Mouse (Mus musculus) MEL (cell line): ENCODE data around the gene Fam189b. TPM values are rescaled to one million over a fixed set of nuclear protein-coding genes. Genes with fewer than 3 reads are reported as not detected.

Experiments
- DNase-seq: peaks from one replicate; pipeline ENCODE4 v3.0.0; 2011; ENCODE audit warnings: low read depth, low spot score
- H3K27ac ChIP-seq: 2 replicates; pipeline ENCODE4 v1.5.1; 2012; ENCODE audit warnings: low read depth, mild to moderate bottlenecking, control low read depth, low read length, moderate library complexity; ENCODE audit not compliant: control insufficient read depth
- H3K27me3 ChIP-seq, 2 experiments: fragments of 150-350 bp in 1 of 2; sonication (generic) in 1 of 2; 2 replicates each; pipeline ENCODE4 v1.6.1; 2012; ENCODE audit warnings: low read length in 2 of 2, mild to moderate bottlenecking in 2 of 2, improper control_type of control experiment in 1 of 2, moderate library complexity in 1 of 2; ENCODE audit not compliant: insufficient read depth in 2 of 2, control insufficient read depth in 1 of 2
- H3K36me3 ChIP-seq, 2 experiments: 2 replicates each; pipeline ENCODE4 v1.6.1; 2012 to 2014; ENCODE audit warnings: low read length in 2 of 2, improper control_type of control experiment in 1 of 2, inconsistent platforms in 1 of 2, mild to moderate bottlenecking in 1 of 2; ENCODE audit not compliant: insufficient read depth in 2 of 2, control insufficient read depth in 1 of 2
- H3K4me1 ChIP-seq, 2 experiments: fragments of 150-350 bp in 1 of 2; sonication (generic) in 1 of 2; 2 replicates each; pipeline ENCODE4 v1.6.1; 2012; ENCODE audit warnings: low read length in 2 of 2, improper control_type of control experiment in 1 of 2, mild to moderate bottlenecking in 1 of 2; ENCODE audit not compliant: insufficient read depth in 2 of 2, control insufficient read depth in 1 of 2
- H3K4me3 ChIP-seq, 2 experiments: fragments of 150-350 bp in 1 of 2; sonication (generic) in 1 of 2; 2 replicates each; pipeline ENCODE4 v1.5.1; 2012; ENCODE audit warnings: low read depth in 2 of 2, low read length in 2 of 2, mild to moderate bottlenecking in 2 of 2, moderate library complexity in 2 of 2, control low read depth in 1 of 2, improper control_type of control experiment in 1 of 2; ENCODE audit not compliant: control insufficient read depth in 1 of 2, insufficient read depth in 1 of 2
- H3K79me2 ChIP-seq: 2 replicates; pipeline ENCODE4 v1.6.1; 2012; ENCODE audit warnings: mild to moderate bottlenecking, low read length, moderate library complexity; ENCODE audit not compliant: control insufficient read depth, poor library complexity, insufficient read depth
- H3K9ac ChIP-seq: 2 replicates; pipeline ENCODE4 v1.6.1; 2012; ENCODE audit warnings: low read depth, mild to moderate bottlenecking, control low read depth, low read length, moderate library complexity; ENCODE audit not compliant: control insufficient read depth, poor library complexity, severe bottlenecking
- H3K9me3 ChIP-seq: fragments of 150-350 bp; sonication (generic); replicated peaks from 2 replicates; pipeline ENCODE4 v1.6.1; 2012; ENCODE audit warnings: mild to moderate bottlenecking, low read length, improper control_type of control experiment, moderate library complexity; ENCODE audit not compliant: insufficient read depth
- CHD1 ChIP-seq: IDR thresholded peaks from 2 replicates; pipeline ENCODE4 v1.6.1; 2012; ENCODE audit warnings: low read depth, mild to moderate bottlenecking, inconsistent platforms, low read length, improper control_type of control experiment
- CTCF ChIP-seq, 3 experiments: IDR thresholded peaks in 2 of 3; conservative IDR thresholded peaks in 1 of 3; 2 replicates each; pipeline ENCODE4 v1.5.1; 2011 to 2012; ENCODE audit warnings: low read length in 3 of 3, low read depth in 2 of 3, mild to moderate bottlenecking in 2 of 3, improper control_type of control experiment in 1 of 3, inconsistent platforms in 1 of 3, mixed read lengths in 1 of 3, moderate library complexity in 1 of 3; ENCODE audit not compliant: control insufficient read depth in 1 of 3, insufficient read depth in 1 of 3, poor library complexity in 1 of 3, severe bottlenecking in 1 of 3
- ELF1 ChIP-seq: IDR thresholded peaks from 2 replicates; pipeline ENCODE4 v1.6.1; 2014; ENCODE audit warnings: low read depth, mild to moderate bottlenecking, inconsistent platforms, low read length, improper control_type of control experiment, moderate library complexity
- EP300 ChIP-seq, 2 experiments: IDR thresholded peaks; 2 replicates each; pipeline ENCODE4 v1.6.1; 2011; ENCODE audit warnings: improper control_type of control experiment in 2 of 2, low read length in 2 of 2, low read depth in 1 of 2, mild to moderate bottlenecking in 1 of 2
- GABPA ChIP-seq: IDR thresholded peaks from 2 replicates; pipeline ENCODE4 v1.6.1; 2012; ENCODE audit warnings: low read depth, mild to moderate bottlenecking, inconsistent platforms, low read length, improper control_type of control experiment, moderate library complexity
- HCFC1 ChIP-seq: IDR thresholded peaks from 2 replicates; pipeline ENCODE4 v1.6.1; 2012; ENCODE audit warnings: low read depth, mild to moderate bottlenecking, inconsistent platforms, low read length, improper control_type of control experiment, moderate library complexity
- JUND ChIP-seq: IDR thresholded peaks from 2 replicates; pipeline ENCODE4 v1.6.1; 2011; ENCODE audit warnings: low read depth, mild to moderate bottlenecking, improper control_type of control experiment, low read length
- KAT2A ChIP-seq: conservative IDR thresholded peaks from 2 replicates; pipeline ENCODE4 v1.6.1; 2012; ENCODE audit warnings: low read depth, low read length, improper control_type of control experiment, inconsistent platforms
- MAZ ChIP-seq: IDR thresholded peaks from 2 replicates; pipeline ENCODE4 v1.6.1; 2012; ENCODE audit warnings: low read depth, mild to moderate bottlenecking, inconsistent platforms, low read length, improper control_type of control experiment
- MEF2A ChIP-seq: IDR thresholded peaks from 2 replicates; pipeline ENCODE4 v1.6.1; 2014; ENCODE audit warnings: low read depth, mild to moderate bottlenecking, inconsistent platforms, low read length, improper control_type of control experiment; ENCODE audit not compliant: poor library complexity, insufficient replicate concordance, severe bottlenecking; ENCODE audit errors: extremely low read depth
- MYC ChIP-seq: IDR thresholded peaks from 2 replicates; pipeline ENCODE4 v1.6.1; 2011; ENCODE audit warnings: low read depth, mild to moderate bottlenecking, low read length, improper control_type of control experiment, moderate library complexity
- NELFE ChIP-seq: IDR thresholded peaks from 2 replicates; pipeline ENCODE4 v1.6.1; 2011; ENCODE audit warnings: low read depth, low read length, improper control_type of control experiment
- POLR2A ChIP-seq, 2 experiments: IDR thresholded peaks; 2 replicates each; pipeline ENCODE4 v1.6.1; 2011 to 2012; ENCODE audit warnings: low read length in 2 of 2, mild to moderate bottlenecking in 2 of 2, control low read depth in 1 of 2, improper control_type of control experiment in 1 of 2, low read depth in 1 of 2, moderate library complexity in 1 of 2; ENCODE audit not compliant: control insufficient read depth in 1 of 2, insufficient read depth in 1 of 2, poor library complexity in 1 of 2
- POLR2AphosphoS2 ChIP-seq: IDR thresholded peaks from 2 replicates; pipeline ENCODE4 v1.6.1; 2011; ENCODE audit warnings: low read length, improper control_type of control experiment
- POLR2AphosphoS5 ChIP-seq: IDR thresholded peaks from 2 replicates; pipeline ENCODE4 v1.6.1; 2012; ENCODE audit warnings: low read depth, borderline replicate concordance, mild to moderate bottlenecking, inconsistent platforms, low read length, moderate library complexity, mixed read lengths
- RAD21 ChIP-seq: IDR thresholded peaks from 2 replicates; pipeline ENCODE4 v1.6.1; 2011; ENCODE audit warnings: mild to moderate bottlenecking, low read depth, low read length, improper control_type of control experiment
- RCOR1 ChIP-seq: IDR thresholded peaks from 2 replicates; pipeline ENCODE4 v1.6.1; 2012; ENCODE audit warnings: low read depth, mild to moderate bottlenecking, inconsistent platforms, low read length, improper control_type of control experiment
- SIN3A ChIP-seq: IDR thresholded peaks from 2 replicates; pipeline ENCODE4 v1.6.1; 2012; ENCODE audit warnings: low read length, improper control_type of control experiment, inconsistent platforms
- TBP ChIP-seq: IDR thresholded peaks from 2 replicates; pipeline ENCODE4 v1.8.0; 2011; ENCODE audit warnings: low read depth, low read length, improper control_type of control experiment
- TCF12 ChIP-seq: IDR thresholded peaks from 2 replicates; pipeline ENCODE4 v1.6.1; 2014; ENCODE audit warnings: low read depth, mild to moderate bottlenecking, inconsistent platforms, low read length, improper control_type of control experiment, moderate library complexity
- UBTF ChIP-seq: IDR thresholded peaks from 2 replicates; pipeline ENCODE4 v1.6.1; 2012; ENCODE audit warnings: low read depth, mild to moderate bottlenecking, inconsistent platforms, low read length, improper control_type of control experiment, moderate library complexity, borderline replicate concordance; ENCODE audit not compliant: insufficient read depth
- USF1 ChIP-seq: IDR thresholded peaks from 2 replicates; pipeline ENCODE4 v1.6.1; 2014; ENCODE audit warnings: low read depth, mild to moderate bottlenecking, inconsistent platforms, low read length, improper control_type of control experiment, moderate library complexity
- ZC3H11A ChIP-seq: IDR thresholded peaks from 2 replicates; pipeline ENCODE4 v1.6.1; 2012; ENCODE audit warnings: low read depth, mild to moderate bottlenecking, inconsistent platforms, low read length, improper control_type of control experiment
- ZMIZ1 ChIP-seq: IDR thresholded peaks from 2 replicates; pipeline ENCODE4 v1.6.1; 2012; ENCODE audit warnings: low read depth, mild to moderate bottlenecking, inconsistent platforms, low read length, improper control_type of control experiment, moderate library complexity
- polyA plus RNA-seq, 2 experiments: library from polyadenylated mRNA; stranded (reverse) in 1 of 2; unstranded in 1 of 2; fragments of >175 nt in 1 of 2; fragments of >200 nt in 1 of 2; gene quantifications; 2 replicates each; pipeline versions ENCODE4 v1.2.1 to v1.2.4; 2012; ENCODE audit warnings: low replicate concordance in 2 of 2, low read depth in 1 of 2; ENCODE audit not compliant: insufficient read length in 2 of 2, insufficient read depth in 1 of 2, missing spikeins in 1 of 2
- total RNA-seq: library from RNA; depleted of rRNA; stranded (reverse); fragments of 300-350 nt; gene quantifications from 2 replicates; pipeline ENCODE4 v1.2.3, GENCODE M21; 2012

Fam189b gene
- total and polyA plus RNA-seq, 3 experiments, result 7.0 to 35.3 TPM; not detected in 1

- TF ChIP-seq MAZ (no peak), POLR2AphosphoS5 (no peak), POLR2AphosphoS2 (0 out of 2 replicates have a peak, but pooled peaks have one; percentile 51), POLR2A (IDR thresholded peaks at IDR 0.05; ENCODE audit: control insufficient read depth in 1 of 2, insufficient read depth in 1 of 2, low read depth in 1 of 2, low read length in 2 of 2, poor library complexity in 1 of 2) (peak in 1 of 2 experiments; percentile 52; a peak in 1 of 4 replicates), HCFC1 (no peak), SIN3A (peak; percentile 92), UBTF (no peak), EP300 (IDR thresholded peaks at IDR 0.05; ENCODE audit: low read depth in 1 of 2, low read length in 2 of 2) (peak; percentile 99), GABPA (no peak), MYC (peak; percentile 82; the same call in 1 of the 2 replicates), JUND (peak; percentile 85; the same call in 1 of the 2 replicates), TCF12 (peak; percentile 97), ELF1 (no peak), KAT2A (0 out of 2 replicates have a peak, but pooled peaks have one; percentile 21), RCOR1 (peak; percentile 65; the same call in 1 of the 2 replicates), ZMIZ1 (no peak; the same call in 1 of the 2 replicates), TBP (peak; percentile 61; the same call in 1 of the 2 replicates), ZC3H11A (no peak), USF1 (no peak; the same call in 1 of the 2 replicates), CHD1 (0 out of 2 replicates have a peak, but pooled peaks have one; percentile 91), NELFE (peak; percentile 54)
Observed at GRCm38 (mm10) chr3:89190436-89190835, 7.5 kb downstream of the Fam189b start (continued).

GRCm38 (mm10) chr3:89193351-89193750, 10.4 kb downstream of the Fam189b start:
- DNase-seq, result peak; percentile 63
- no peaks in the 10 kb centered on the region for H3K9me3 ChIP-seq
- peaks cover 27 to 41% of the 10 kb centered on the region in 2 experiments for H3K4me1 ChIP-seq
- peaks cover 0 to 37% of the 10 kb centered on the region in 2 experiments; a peak in 2 of 4 replicates for H3K36me3 ChIP-seq
- no peaks in the 10 kb centered on the region for H3K27me3 ChIP-seq
- no peak overlapping the region for H3K4me3 ChIP-seq
- no peak overlapping the region for H3K27ac ChIP-seq
- no peak overlapping the region for H3K9ac ChIP-seq
- TF ChIP-seq RAD21 (peak; percentile 7), MEF2A (no peak), CTCF (IDR thresholded peaks at IDR 0.05 in 2 of 3, conservative IDR thresholded peaks at IDR 0.05 in 1 of 3; ENCODE audit: control insufficient read depth in 1 of 3, insufficient read depth in 1 of 3, low read depth in 2 of 3, low read length in 3 of 3, poor library complexity in 1 of 3, severe bottlenecking in 1 of 3) (peak; percentile 35 to 54 (median 43))
- no peaks in the 10 kb centered on the region; the same call in 1 of the 2 replicates for H3K79me2 ChIP-seq
